Mouse (Mus musculus) forebrain, embryonic 12.5 days (tissue): ENCODE data around the gene Tubb2b. TPM values are rescaled to one million over a fixed set of nuclear protein-coding genes. Genes with fewer than 3 reads are reported as not detected.
A peak's percentile ranks its signal among the peaks of the same experiment; 100 is the strongest.

Source experiments
- ATAC-seq: fragments of 200-750 bp; cut with Nextera tagmentation; 2 replicates; pipeline ENCODE4 v1.8.0; 2017; ENCODE audit warnings: moderate TSS enrichment; ENCODE audit not compliant: low FRiP score
- H3K27ac ChIP-seq: fragments of 300-500 bp; sonication (generic); 2 replicates; pipeline ENCODE4 v1.5.1; 2016; ENCODE audit warnings: mild to moderate bottlenecking
- H3K27me3 ChIP-seq: fragments of 300-500 bp; sonication (generic); 2 replicates; pipeline ENCODE4 v1.6.1; 2016; ENCODE audit warnings: mild to moderate bottlenecking
- H3K36me3 ChIP-seq: fragments of 300-500 bp; sonication (generic); replicated peaks from 2 replicates; pipeline ENCODE4 v1.6.1; 2016; ENCODE audit warnings: mild to moderate bottlenecking
- H3K4me1 ChIP-seq: fragments of 300-500 bp; sonication (generic); 2 replicates; pipeline ENCODE4 v1.6.1; 2016
- H3K4me2 ChIP-seq: fragments of 300-500 bp; sonication (generic); 2 replicates; pipeline ENCODE4 v1.6.1; 2016; ENCODE audit warnings: mild to moderate bottlenecking, moderate library complexity
- H3K4me3 ChIP-seq: fragments of 300-500 bp; sonication (generic); replicated peaks from 2 replicates; pipeline ENCODE4 v1.5.1; 2016; ENCODE audit warnings: mild to moderate bottlenecking
- H3K9ac ChIP-seq: fragments of 300-500 bp; sonication (generic); 2 replicates; pipeline ENCODE4 v1.6.1; 2016; ENCODE audit warnings: mild to moderate bottlenecking
- H3K9me3 ChIP-seq: fragments of 300-500 bp; sonication (generic); 2 replicates; pipeline ENCODE4 v1.6.1; 2016
- WGBS: fragments of 180-500 bp; shearing (Covaris S2); methylation state at CpG from one replicate; pipeline ENCODE4 v1.1.7; 2016; 5-methylcytosine and 5-hydroxymethylcytosine counted together
- polyA plus RNA-seq: library from polyadenylated mRNA; unstranded; fragments of >200 nt; fragmentation: Nextera tagmentation; extraction: Ambion mirVana; gene quantifications from 2 replicates; pipeline ENCODE4 v1.2.1, GENCODE M21; 2016

Tubb2b gene
- polyA plus RNA-seq, 1 experiment from 2014 or later = 311 TPM

- peaks cover 12% of the 10 kb centered on the region for H3K27me3 ChIP-seq
- H3K4me2 ChIP-seq = peak within 1 kb of the TSS; percentile 86
- ATAC-seq = peak; percentile 93
- H3K9ac ChIP-seq = peak within 1 kb of the TSS; percentile 77
- H3K36me3 ChIP-seq = peaks cover 9% of the 10 kb centered on the region
- peak within 1 kb of the TSS; percentile 63 for H3K27ac ChIP-seq
- 1% methylated on average over 45 of the region's 45 CpGs for WGBS
- H3K9me3 ChIP-seq = no peaks in the 10 kb centered on the region
- peak within 1 kb of the TSS; percentile 70 for H3K4me3 ChIP-seq
- H3K4me1 ChIP-seq = peaks cover 30% of the 10 kb centered on the region
Measured at GRCm38 (mm10) chr13:34077492-34078271, 52.6 kb downstream of the Tubb2b start, which contains the start of gene Tubb2a. Gene Tubb2a, minus strand, starts transcription at chr13:34078007.

Other genes with a start within 250 kb of the Tubb2b start
- 0.19 TPM in 2 replicates for gene Serpinb6c, start 224.8 kb downstream of the Tubb2b start, polyA plus RNA-seq
- 9.4 and 10.5 TPM in 2 replicates for gene Nqo2, start 165.8 kb downstream of the Tubb2b start, polyA plus RNA-seq
- gene Ripk1, start 128.1 kb downstream of the Tubb2b start, polyA plus RNA-seq = 7.6 and 9.0 TPM in 2 replicates
- 27.7 and 36.6 TPM in 2 replicates for gene Serpinb6a, start 127.7 kb downstream of the Tubb2b start, polyA plus RNA-seq
- gene Bphl, start 92.9 kb downstream of the Tubb2b start, polyA plus RNA-seq = 35.0 and 38.2 TPM in 2 replicates
- 397 and 403 TPM in 2 replicates for gene Tubb2a, start 52.5 kb downstream of the Tubb2b start, polyA plus RNA-seq
- gene Psmg4, start 32.5 kb upstream of the Tubb2b start, polyA plus RNA-seq = 134 and 141 TPM in 2 replicates
- 16.4 and 19.7 TPM in 2 replicates for gene Slc22a23, start 214.7 kb upstream of the Tubb2b start, polyA plus RNA-seq